18 mouse cellular contexts compared by ENCODE assay signal in genomic region chr14:48566596-48566995, GRCm38 (mm10).
"Had no signal": no experiment of that assay in that cellular context is flagged by ENCODE, and none has a peak within 500 bp of the region (broad histone marks: within the 10 kb centered on the region; RNA-seq: fewer than 3 reads in every experiment).

No protein-coding gene starts in this region.

- H3K27me3 ChIP-seq: midbrain, embryonic 12.5 days; neural tube, embryonic 15.5 days had no signal

- H3K36me3 ChIP-seq: midbrain, embryonic 10.5 days; midbrain, embryonic 12.5 days; neural tube, embryonic 13.5 days; neural tube, embryonic 15.5 days had no signal

- H3K4me3 ChIP-seq: midbrain, embryonic 10.5 days; midbrain, embryonic 12.5 days; myocyte; neural tube, embryonic 13.5 days; neural tube, embryonic 15.5 days had no signal

- ATAC-seq: midbrain, embryonic 16.5 days had no signal

- H3K9ac ChIP-seq: lung, embryonic 14.5 days; midbrain, embryonic 12.5 days; neural tube, embryonic 13.5 days; neural tube, embryonic 15.5 days had no signal

- H3K27ac ChIP-seq: midbrain, embryonic 10.5 days; midbrain, embryonic 12.5 days; neural tube, embryonic 13.5 days; neural tube, embryonic 15.5 days had no signal

- H3K4me2 ChIP-seq: lung, embryonic 14.5 days; midbrain, embryonic 12.5 days; neural tube, embryonic 13.5 days; neural tube, embryonic 15.5 days had no signal

- H3K9me3 ChIP-seq: midbrain, embryonic 12.5 days; neural tube, embryonic 13.5 days; neural tube, embryonic 15.5 days had no signal

- H3K4me1 ChIP-seq: midbrain, embryonic 12.5 days; neural tube, embryonic 13.5 days; neural tube, embryonic 15.5 days had no signal

- DNase-seq: lung, embryonic 14.5 days; lung, postnatal 10 days; lung, postnatal 4 days; midbrain, embryonic 14.5 days; retina, postnatal 1 day; right cerebral cortex, adult 18-20 months; right cerebral cortex, postnatal 25 days; right cerebral cortex, postnatal 4 days; spleen, adult 18-20 months; thymus, adult 18-20 months; thymus, postnatal 14 days; thymus, postnatal 36 days had no signal
